Mouse (Mus musculus) right cerebral cortex, adult 18-20 months (tissue): ENCODE measurements around the gene Olfr1499.
"Not testable (repeated sequence)": the region's sequence is repeated elsewhere in the genome, so short reads cannot be mapped to it uniquely, and the experiment has no call there.

ENCODE experiments used
- DNase-seq: peaks from one replicate; pipeline ENCODE4 v3.0.0; 2022; ENCODE audit warnings: mixed read lengths

Olfr1499 gene

GRCm38 (mm10) chr19:13819347-13819746 lies at the start of gene Olfr1499:
Gene Olfr1499, minus strand, starts transcription at chr19:13819447.
- DNase-seq: no peak

- no peak for DNase-seq
These were observed 42.2 kb upstream of the Olfr1499 start, which contains the start of gene Olfr1502 for GRCm38 (mm10) chr19:13861495-13861894. Gene Olfr1502, plus strand, starts transcription at chr19:13861795.

- DNase-seq: not testable (repeated sequence)
These were observed 31.3 kb upstream of the Olfr1499 start, which contains the start of gene Olfr1501 for GRCm38 (mm10) chr19:13850592-13850991. Gene Olfr1501, minus strand, starts transcription at chr19:13850692.

- DNase-seq: no peak
These were observed 11.1 kb upstream of the Olfr1499 start, which contains the start of gene Olfr1500 for GRCm38 (mm10) chr19:13830388-13830787. Gene Olfr1500, minus strand, starts transcription at chr19:13830488.

- DNase-seq: no peak
These were observed 9.2 kb upstream of the Olfr1499 start for GRCm38 (mm10) chr19:13828447-13828846.

- no peak for DNase-seq
These were observed 1.6 kb upstream of the Olfr1499 start for GRCm38 (mm10) chr19:13820847-13821246.

GRCm38 (mm10) chr19:13818827-13819226 lies 420 bp downstream of the Olfr1499 start:
- peak; percentile 3 for DNase-seq

GRCm38 (mm10) chr19:13812823-13813222 lies 6.4 kb downstream of the Olfr1499 start:
- DNase-seq: no peak

- not testable (repeated sequence) for DNase-seq
These were observed 13.8 kb downstream of the Olfr1499 start for GRCm38 (mm10) chr19:13805486-13805885.

- DNase-seq: no peak
These were observed 21.1 kb downstream of the Olfr1499 start, which contains the start of gene Olfr1497 for GRCm38 (mm10) chr19:13798102-13798501. Gene Olfr1497, minus strand, starts transcription at chr19:13798202.

- DNase-seq: no peak
These were observed 41.7 kb downstream of the Olfr1499 start, which contains the start of gene Olfr1496 for GRCm38 (mm10) chr19:13777578-13777977. Gene Olfr1496, plus strand, starts transcription at chr19:13777878.

GRCm38 (mm10) chr19:13768565-13769276 lies 50.5 kb downstream of the Olfr1499 start:
- DNase-seq: no peak

- DNase-seq: no peak
These were observed 54.9 kb downstream of the Olfr1499 start, which contains the start of gene Olfr1495 for GRCm38 (mm10) chr19:13764306-13764705. Gene Olfr1495, plus strand, starts transcription at chr19:13764606.
